Mouse (Mus musculus): ENCODE measurements around the gene Krt87. TPM values are rescaled to one million over a fixed set of nuclear protein-coding genes. Genes with fewer than 3 reads are reported as not detected.

Gene Krt87
- polyA plus RNA-seq, 1 experiment from 2014 or later = not detected

- Histone ChIP-seq H3K27me3 (no peaks in the 10 kb centered on the region), H3K4me1 (replicated peaks) (0 out of 2 replicates have a peak, but pooled peaks cover 3% of the 10 kb centered on the region), H3K4me3 (replicated peaks) (no peak overlapping the region), H3K27ac (replicated peaks) (no peak overlapping the region), H3K9ac (no peak overlapping the region), H3K4me2 (no peak overlapping the region), H3K9me3 (replicated peaks) (no peaks in the 10 kb centered on the region), H3K36me3 (replicated peaks) (no peaks in the 10 kb centered on the region)
- ATAC-seq (ENCODE audit: insufficient read depth) = no peak
- WGBS (ENCODE audit: insufficient replicate concordance) = 13% methylated on average over 5 of the region's 5 CpGs
Observed at GRCm38 (mm10) chr15:101388034-101388541, 50.5 kb downstream of the Krt87 start.

- H3K9me3 ChIP-seq (replicated peaks) = no peaks in the 10 kb centered on the region
- H3K4me3 ChIP-seq (replicated peaks) = no peak overlapping the region
Observed at GRCm38 (mm10) chr15:101387176-101387575, 51.4 kb downstream of the Krt87 start.

GRCm38 (mm10) chr15:101385064-101385463 lies 53.5 kb downstream of the Krt87 start:
- Histone ChIP-seq H3K9ac (no peak overlapping the region), H3K4me3 (replicated peaks) (no peak overlapping the region), H3K27me3 (no peaks in the 10 kb centered on the region), H3K9me3 (replicated peaks) (no peaks in the 10 kb centered on the region), H3K4me2 (no peak overlapping the region), H3K4me1 (replicated peaks) (0 out of 2 replicates have a peak, but pooled peaks cover 3% of the 10 kb centered on the region), H3K36me3 (replicated peaks) (no peaks in the 10 kb centered on the region), H3K27ac (replicated peaks) (no peak overlapping the region)
- no peak for ATAC-seq (ENCODE audit: insufficient read depth)
- WGBS (ENCODE audit: insufficient replicate concordance) = 77% methylated on average over 6 of the region's 6 CpGs

More at GRCm38 (mm10) chr15:101387176-101387575, 51.4 kb downstream of the Krt87 start:
- Histone ChIP-seq H3K27ac (replicated peaks) (no peak overlapping the region), H3K36me3 (replicated peaks) (no peaks in the 10 kb centered on the region), H3K27me3 (no peaks in the 10 kb centered on the region), H3K4me1 (replicated peaks) (0 out of 2 replicates have a peak, but pooled peaks cover 3% of the 10 kb centered on the region), H3K9ac (no peak overlapping the region), H3K4me2 (no peak overlapping the region)
- ATAC-seq (ENCODE audit: insufficient read depth) = no peak
- WGBS (ENCODE audit: insufficient replicate concordance) = 48% methylated on average over 3 of the region's 3 CpGs

- Histone ChIP-seq H3K9ac (no peak overlapping the region), H3K27me3 (no peaks in the 10 kb centered on the region), H3K27ac (replicated peaks) (no peak overlapping the region), H3K4me1 (replicated peaks) (0 out of 2 replicates have a peak, but pooled peaks cover 3% of the 10 kb centered on the region), H3K9me3 (replicated peaks) (no peaks in the 10 kb centered on the region), H3K4me2 (no peak overlapping the region), H3K4me3 (replicated peaks) (no peak overlapping the region), H3K36me3 (replicated peaks) (no peaks in the 10 kb centered on the region)
- 40% methylated on average over 7 of the region's 7 CpGs for WGBS (ENCODE audit: insufficient replicate concordance)
- ATAC-seq (ENCODE audit: insufficient read depth) = no peak
Observed at GRCm38 (mm10) chr15:101384610-101385009, 54.0 kb downstream of the Krt87 start.

GRCm38 (mm10) chr15:101382811-101383210 lies 55.8 kb downstream of the Krt87 start:
- no peak for ATAC-seq (ENCODE audit: insufficient read depth)
- H3K36me3 ChIP-seq (replicated peaks) = no peaks in the 10 kb centered on the region
- H3K9me3 ChIP-seq (replicated peaks) = no peaks in the 10 kb centered on the region
- no peak overlapping the region for H3K4me3 ChIP-seq (replicated peaks)
- H3K4me1 ChIP-seq (replicated peaks) = peaks cover 3% of the 10 kb centered on the region; the same call in 1 of the 2 replicates
- no peak overlapping the region for H3K9ac ChIP-seq
- H3K4me2 ChIP-seq = no peak overlapping the region
- no peak overlapping the region for H3K27ac ChIP-seq (replicated peaks)
- WGBS (ENCODE audit: insufficient replicate concordance) = 64% methylated on average over 11 of the region's 11 CpGs
- no peaks in the 10 kb centered on the region for H3K27me3 ChIP-seq

GRCm38 (mm10) chr15:101381758-101382157 lies 56.8 kb downstream of the Krt87 start:
- WGBS (ENCODE audit: insufficient replicate concordance) = 42% methylated on average over 9 of the region's 9 CpGs
- peaks cover 3% of the 10 kb centered on the region; the same call in 1 of the 2 replicates for H3K4me1 ChIP-seq (replicated peaks)
- no peak overlapping the region for H3K27ac ChIP-seq (replicated peaks)
- no peaks in the 10 kb centered on the region for H3K9me3 ChIP-seq (replicated peaks)
- H3K27me3 ChIP-seq = no peaks in the 10 kb centered on the region
- H3K9ac ChIP-seq = no peak overlapping the region
- H3K4me2 ChIP-seq = no peak overlapping the region
- H3K4me3 ChIP-seq (replicated peaks) = no peak overlapping the region
- no peaks in the 10 kb centered on the region for H3K36me3 ChIP-seq (replicated peaks)
- ATAC-seq (ENCODE audit: insufficient read depth) = no peak

Other genes starting within 250 kb of the Krt87 start
- 0.37 and 0.46 TPM in 2 replicates for gene Grasp, start 214.6 kb downstream of the Krt87 start, polyA plus RNA-seq (2015; fragmentation: Nextera tagmentation; extraction: Ambion mirVana)
- 0.68 and 0.83 TPM in 2 replicates for gene Nr4a1, start 184.5 kb downstream of the Krt87 start, polyA plus RNA-seq (2015; fragmentation: Nextera tagmentation; extraction: Ambion mirVana)
- 25.5 and 27.3 TPM in 2 replicates for gene Atg101, start 154.5 kb downstream of the Krt87 start, polyA plus RNA-seq (2015; fragmentation: Nextera tagmentation; extraction: Ambion mirVana)
- 0.30 and 0.81 TPM in 2 replicates for gene 6030408B16Rik, start 145.6 kb downstream of the Krt87 start, polyA plus RNA-seq (2015; fragmentation: Nextera tagmentation; extraction: Ambion mirVana)
- 0.43 and 0.44 TPM in 2 replicates for gene Krt80, start 68.6 kb downstream of the Krt87 start, polyA plus RNA-seq (2015; fragmentation: Nextera tagmentation; extraction: Ambion mirVana)
- gene Krt7, start 27.8 kb downstream of the Krt87 start, polyA plus RNA-seq (2015; fragmentation: Nextera tagmentation; extraction: Ambion mirVana) = 1.7 TPM in 2 replicates
- not detected in 2 replicates for gene Krt88, start 8.9 kb upstream of the Krt87 start, polyA plus RNA-seq (2015; fragmentation: Nextera tagmentation; extraction: Ambion mirVana)
- not detected in 2 replicates for gene Krt81, start 24.9 kb upstream of the Krt87 start, polyA plus RNA-seq (2015; fragmentation: Nextera tagmentation; extraction: Ambion mirVana)
- gene Krt86, start 34.7 kb upstream of the Krt87 start, polyA plus RNA-seq (2015; fragmentation: Nextera tagmentation; extraction: Ambion mirVana) = not detected in 2 replicates
- gene Krt83, start 52.7 kb upstream of the Krt87 start, polyA plus RNA-seq (2015; fragmentation: Nextera tagmentation; extraction: Ambion mirVana) = 0.32 and 0.51 TPM in 2 replicates
- not detected in 2 replicates for gene Gm49425, start 78.5 kb upstream of the Krt87 start, polyA plus RNA-seq (2015; fragmentation: Nextera tagmentation; extraction: Ambion mirVana)
- gene Krt84, start 94.0 kb upstream of the Krt87 start, polyA plus RNA-seq (2015; fragmentation: Nextera tagmentation; extraction: Ambion mirVana) = 0.05 TPM in 1 of 2 replicates, not detected in the other
- not detected in 2 replicates for gene Krt82, start 111.9 kb upstream of the Krt87 start, polyA plus RNA-seq (2015; fragmentation: Nextera tagmentation; extraction: Ambion mirVana)
- gene Krt90, start 124.1 kb upstream of the Krt87 start, polyA plus RNA-seq (2015; fragmentation: Nextera tagmentation; extraction: Ambion mirVana) = not detected in 2 replicates
- gene Krt75, start 135.1 kb upstream of the Krt87 start, polyA plus RNA-seq (2015; fragmentation: Nextera tagmentation; extraction: Ambion mirVana) = not detected in 2 replicates
- not detected in 2 replicates for gene Gm5414, start 189.4 kb upstream of the Krt87 start, polyA plus RNA-seq (2015; fragmentation: Nextera tagmentation; extraction: Ambion mirVana)
- gene Gm5478, start 208.6 kb upstream of the Krt87 start, polyA plus RNA-seq (2015; fragmentation: Nextera tagmentation; extraction: Ambion mirVana) = not detected in 2 replicates
- not detected in 2 replicates for gene Krt6b, start 241.5 kb upstream of the Krt87 start, polyA plus RNA-seq (2015; fragmentation: Nextera tagmentation; extraction: Ambion mirVana)

Data from liver, embryonic 15.5 days (tissue).